Mouse (Mus musculus) neural tube, embryonic 13.5 days (tissue): ENCODE measurements around the gene Gdpd2. TPM values are rescaled to one million over a fixed set of nuclear protein-coding genes. Genes with fewer than 3 reads are reported as not detected.

Experiments
- ATAC-seq: fragments of 200-750 bp; cut with Nextera tagmentation; 2 replicates; pipeline ENCODE4 v1.8.0; 2017; ENCODE audit warnings: low read depth, mild to moderate bottlenecking, moderate TSS enrichment, moderate library complexity
- H3K27ac ChIP-seq: fragments of 300-500 bp; sonication (generic); replicated peaks from 2 replicates; pipeline ENCODE4 v1.5.1; 2015; ENCODE audit warnings: moderate library complexity, mild to moderate bottlenecking, inconsistent platforms
- H3K27me3 ChIP-seq: fragments of 300-500 bp; sonication (generic); 2 replicates; pipeline ENCODE4 v1.6.1; 2015; ENCODE audit warnings: mild to moderate bottlenecking, inconsistent platforms
- H3K36me3 ChIP-seq: fragments of 300-500 bp; sonication (generic); 2 replicates; pipeline ENCODE4 v1.6.1; 2015; ENCODE audit warnings: mild to moderate bottlenecking, inconsistent platforms
- H3K4me1 ChIP-seq: fragments of 300-500 bp; sonication (generic); replicated peaks from 2 replicates; pipeline ENCODE4 v1.6.1; 2015; ENCODE audit warnings: inconsistent platforms
- H3K4me2 ChIP-seq: fragments of 300-500 bp; sonication (generic); 2 replicates; pipeline ENCODE4 v1.6.1; 2015; ENCODE audit warnings: inconsistent platforms, mild to moderate bottlenecking, moderate library complexity
- H3K4me3 ChIP-seq: fragments of 300-500 bp; sonication (generic); 2 replicates; pipeline ENCODE4 v1.5.1; 2015; ENCODE audit warnings: mild to moderate bottlenecking, inconsistent platforms
- H3K9ac ChIP-seq: fragments of 300-500 bp; sonication (generic); 2 replicates; pipeline ENCODE4 v1.6.1; 2015; ENCODE audit warnings: moderate library complexity, mild to moderate bottlenecking, inconsistent platforms
- H3K9me3 ChIP-seq: fragments of 300-500 bp; sonication (generic); 2 replicates; pipeline ENCODE4 v1.6.1; 2016; ENCODE audit warnings: inconsistent platforms
- WGBS: fragments of 180-500 bp; shearing (Covaris S2); methylation state at CpG from one replicate; pipeline ENCODE4 v1.1.7; 2015; 5-methylcytosine and 5-hydroxymethylcytosine counted together
- polyA plus RNA-seq: library from polyadenylated mRNA; unstranded; fragments of >200 nt; fragmentation: Nextera tagmentation; extraction: Ambion mirVana; gene quantifications from 2 replicates; pipeline ENCODE4 v1.2.1, GENCODE M21; 2015

Gdpd2 gene
- polyA plus RNA-seq = 21.4 and 27.8 TPM in 2 replicates

DNA sequence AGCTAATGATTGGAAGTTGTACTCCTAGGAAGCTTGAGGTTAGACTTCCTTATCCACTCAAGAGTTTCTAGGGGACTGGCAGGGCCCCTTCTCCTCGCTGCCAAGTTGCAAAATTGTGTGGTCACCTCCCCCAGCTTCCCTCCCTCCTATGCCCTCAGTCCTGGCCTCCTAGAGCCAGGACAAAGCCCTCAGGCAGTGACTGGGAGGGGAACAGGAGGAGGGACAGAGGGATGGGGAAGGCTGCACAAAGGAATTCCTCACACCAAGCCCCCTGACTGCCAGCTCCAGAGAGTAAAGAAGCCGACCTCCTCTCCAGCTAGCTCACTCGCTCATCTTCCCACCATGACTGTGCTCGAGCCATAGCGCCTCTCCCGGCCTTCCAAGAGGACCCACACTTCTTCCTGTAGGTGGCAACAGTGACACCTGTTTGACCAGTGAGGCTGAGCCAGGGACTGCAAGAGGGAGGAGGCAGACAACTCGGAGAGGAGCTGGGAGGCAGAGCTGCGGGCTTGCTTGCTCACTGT lies at the start of gene Gdpd2:
TSS of gene Gdpd2 (plus strand) at position 209 of the 524 bp plus-strand sequence.
- peak within 1 kb of the TSS; percentile 61 for H3K9ac ChIP-seq
- H3K4me2 ChIP-seq = peak within 1 kb of the TSS; percentile 52
- peaks cover 5% of the 10 kb centered on the region for H3K27me3 ChIP-seq
- no peaks in the 10 kb centered on the region for H3K9me3 ChIP-seq
- peak within 1 kb of the TSS; percentile 71 for H3K27ac ChIP-seq
- 20% methylated on average over 8 of the region's 8 CpGs for WGBS
- H3K4me3 ChIP-seq = peak within 1 kb of the TSS; percentile 30
- H3K36me3 ChIP-seq = no peaks in the 10 kb centered on the region
- peak; percentile 84 for ATAC-seq
- H3K4me1 ChIP-seq = peaks cover 16% of the 10 kb centered on the region

DNA sequence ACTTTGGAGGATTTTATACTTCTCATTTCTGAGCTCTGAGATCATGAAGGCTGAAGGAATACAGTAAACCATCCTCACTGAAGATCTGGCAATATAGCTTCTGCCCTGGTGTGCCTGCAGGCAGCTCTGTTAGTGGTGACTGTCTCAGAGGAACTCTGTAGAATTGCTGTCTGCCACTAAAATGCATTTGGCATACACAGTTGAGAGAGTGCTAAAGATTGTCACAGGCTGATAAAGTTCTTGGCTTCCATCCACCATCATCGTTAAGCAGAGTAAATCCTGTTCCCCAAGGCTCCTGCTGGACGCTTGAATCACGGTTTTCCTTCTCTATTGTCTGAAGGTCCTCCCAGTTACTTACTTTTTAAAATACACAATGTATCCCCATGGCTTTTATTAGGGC lies 43.1 kb upstream of the Gdpd2 start:
- Histone ChIP-seq H3K36me3 (no peaks in the 10 kb centered on the region), H3K4me2 (no peak overlapping the region), H3K27me3 (peaks cover 12% of the 10 kb centered on the region), H3K4me3 (no peak overlapping the region), H3K9me3 (no peaks in the 10 kb centered on the region), H3K4me1 (no peaks in the 10 kb centered on the region), H3K9ac (no peak overlapping the region), H3K27ac (no peak overlapping the region)
- 65% methylated on average over 3 of the region's 3 CpGs for WGBS
- ATAC-seq = no peak

DNA sequence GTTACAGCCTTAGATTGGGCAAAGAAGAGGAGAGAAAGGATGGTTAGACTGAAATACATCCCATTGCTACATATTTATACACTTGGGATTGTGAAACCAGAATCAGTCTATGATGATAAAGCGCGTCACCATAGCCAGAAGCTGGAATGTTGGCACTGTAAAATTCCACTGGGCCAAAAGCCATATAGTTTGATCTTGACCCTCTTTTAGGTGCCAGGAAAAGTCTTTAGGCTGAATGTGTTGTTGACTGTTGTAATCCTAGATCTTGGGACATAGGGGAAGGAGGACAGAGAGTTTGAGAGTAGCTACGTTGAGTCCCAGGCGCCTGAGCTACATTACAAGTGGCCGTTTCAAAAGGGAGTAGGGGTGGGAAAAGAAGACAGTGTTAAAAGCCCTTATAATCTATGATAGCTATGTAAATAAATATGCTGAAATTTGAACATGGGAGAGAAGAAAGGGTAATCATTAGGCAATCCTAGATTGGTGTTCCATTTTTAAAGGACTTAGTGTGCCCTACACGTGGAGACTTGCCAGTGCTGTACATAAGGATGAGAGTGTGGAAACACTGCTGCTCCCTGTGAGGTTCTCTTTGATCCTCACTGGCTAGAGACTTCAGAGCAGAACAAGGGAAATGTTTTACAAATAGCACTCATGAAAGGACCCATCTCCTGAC lies 42.2 kb upstream of the Gdpd2 start:
- no peak overlapping the region for H3K4me3 ChIP-seq
- H3K27ac ChIP-seq = no peak overlapping the region
- WGBS = 89% methylated on average over 6 of the region's 6 CpGs
- no peaks in the 10 kb centered on the region for H3K36me3 ChIP-seq
- H3K9ac ChIP-seq = no peak overlapping the region
- no peaks in the 10 kb centered on the region for H3K4me1 ChIP-seq
- no peak overlapping the region for H3K4me2 ChIP-seq
- no peaks in the 10 kb centered on the region for H3K9me3 ChIP-seq
- ATAC-seq = no peak
- H3K27me3 ChIP-seq = peaks cover 12% of the 10 kb centered on the region

DNA sequence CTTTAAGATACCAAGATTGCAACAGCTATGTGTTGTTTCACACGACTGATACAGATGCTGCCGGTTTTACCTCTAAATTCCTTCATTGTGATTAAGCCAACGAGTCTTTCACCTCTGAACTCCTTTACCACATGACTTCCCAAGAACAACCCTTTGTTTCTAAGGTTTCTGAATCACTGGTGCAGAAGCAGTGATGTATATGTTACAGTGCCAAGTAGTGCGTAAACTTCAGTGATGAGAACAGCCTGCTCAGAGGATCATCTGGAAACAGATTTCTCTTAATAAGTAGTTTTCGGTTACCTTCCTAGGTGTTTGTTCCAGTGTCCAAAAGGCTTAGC lies 41.7 kb upstream of the Gdpd2 start:
- WGBS = 77% methylated on average over 5 of the region's 5 CpGs

DNA sequence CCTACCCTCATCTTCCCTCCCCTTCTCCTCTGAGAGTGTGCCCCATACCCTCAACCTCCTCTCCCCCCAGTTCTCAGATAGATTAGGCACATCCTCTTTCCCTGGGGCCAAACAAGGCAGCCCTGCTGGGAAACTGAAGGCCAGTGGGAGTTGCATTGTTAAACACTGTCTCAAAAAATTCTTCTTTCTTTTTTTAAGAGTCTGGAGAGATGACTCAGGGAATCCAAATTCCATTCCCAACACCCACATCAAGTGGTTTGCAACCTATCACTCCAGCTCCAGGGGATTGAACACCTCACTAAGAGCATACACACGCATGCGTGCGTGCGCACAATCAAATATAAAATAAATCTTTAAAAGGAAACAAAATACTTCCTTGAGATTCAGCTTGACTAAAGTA lies 32.9 kb upstream of the Gdpd2 start:
- Histone ChIP-seq H3K9me3 (no peaks in the 10 kb centered on the region), H3K27ac (no peak overlapping the region), H3K4me3 (no peak overlapping the region), H3K4me1 (no peaks in the 10 kb centered on the region), H3K9ac (no peak overlapping the region), H3K27me3 (no peaks in the 10 kb centered on the region; the same call in 1 of the 2 replicates), H3K36me3 (no peaks in the 10 kb centered on the region), H3K4me2 (no peak overlapping the region)
- 95% methylated on average over 4 of the region's 4 CpGs for WGBS
- no peak for ATAC-seq

More for the DNA sequence above, 41.7 kb upstream of the Gdpd2 start:
- ATAC-seq = no peak
- Histone ChIP-seq H3K27ac (no peak overlapping the region), H3K9ac (no peak overlapping the region), H3K9me3 (no peaks in the 10 kb centered on the region), H3K36me3 (no peaks in the 10 kb centered on the region), H3K4me3 (no peak overlapping the region), H3K4me2 (no peak overlapping the region), H3K27me3 (peaks cover 12% of the 10 kb centered on the region), H3K4me1 (no peaks in the 10 kb centered on the region)

DNA sequence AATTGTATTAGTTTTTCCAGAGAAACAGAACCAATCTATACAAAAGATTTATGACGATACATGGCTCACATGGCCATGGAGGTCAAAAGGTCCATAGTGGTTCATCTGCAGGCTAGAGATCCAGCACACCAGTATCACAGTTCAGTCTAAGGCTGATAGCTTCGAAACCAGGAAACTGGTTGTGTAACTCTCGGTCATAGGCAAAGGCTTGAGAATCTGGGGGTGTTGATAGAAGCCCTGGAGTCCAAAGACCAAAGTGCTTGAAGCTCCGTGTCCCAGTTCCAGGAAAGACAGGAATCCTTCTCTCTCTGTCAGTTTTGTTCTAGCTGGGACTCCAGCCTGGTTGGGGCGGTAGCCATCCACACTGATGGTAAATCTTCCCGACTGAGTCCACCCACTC lies 21.6 kb upstream of the Gdpd2 start:
- Histone ChIP-seq H3K9me3 (no peaks in the 10 kb centered on the region), H3K4me1 (no peaks in the 10 kb centered on the region), H3K9ac (no peak overlapping the region), H3K27ac (no peak overlapping the region), H3K4me2 (no peak overlapping the region), H3K27me3 (no peaks in the 10 kb centered on the region), H3K4me3 (no peak overlapping the region), H3K36me3 (no peaks in the 10 kb centered on the region)
- no peak for ATAC-seq
- 92% methylated on average over 6 of the region's 6 CpGs for WGBS

DNA sequence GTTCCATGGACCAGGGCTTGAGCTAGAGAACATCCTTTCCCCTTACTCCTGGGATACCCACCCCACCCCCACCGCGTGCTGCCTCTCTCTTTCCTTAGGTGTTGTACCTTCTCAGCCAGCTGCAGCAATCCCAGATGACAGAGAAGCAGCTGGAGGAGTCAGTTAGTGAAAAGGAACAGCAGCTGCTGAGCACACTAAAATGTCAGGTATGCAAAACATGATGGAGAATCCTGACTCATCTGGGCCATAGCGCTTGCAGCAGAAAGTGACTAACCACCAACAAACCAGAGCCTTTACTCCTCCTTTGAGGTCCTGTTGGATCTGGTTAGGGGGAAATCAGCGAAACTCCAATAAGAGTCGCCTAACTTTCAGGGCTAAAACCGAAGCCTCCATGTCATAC lies 13.5 kb upstream of the Gdpd2 start:
- Histone ChIP-seq H3K36me3 (no peaks in the 10 kb centered on the region), H3K4me2 (no peak overlapping the region), H3K27me3 (peaks cover 4% of the 10 kb centered on the region), H3K4me1 (no peaks in the 10 kb centered on the region), H3K27ac (no peak overlapping the region), H3K9me3 (no peaks in the 10 kb centered on the region), H3K9ac (no peak overlapping the region), H3K4me3 (no peak overlapping the region)
- no peak for ATAC-seq
- WGBS = 93% methylated on average over 6 of the region's 6 CpGs

DNA sequence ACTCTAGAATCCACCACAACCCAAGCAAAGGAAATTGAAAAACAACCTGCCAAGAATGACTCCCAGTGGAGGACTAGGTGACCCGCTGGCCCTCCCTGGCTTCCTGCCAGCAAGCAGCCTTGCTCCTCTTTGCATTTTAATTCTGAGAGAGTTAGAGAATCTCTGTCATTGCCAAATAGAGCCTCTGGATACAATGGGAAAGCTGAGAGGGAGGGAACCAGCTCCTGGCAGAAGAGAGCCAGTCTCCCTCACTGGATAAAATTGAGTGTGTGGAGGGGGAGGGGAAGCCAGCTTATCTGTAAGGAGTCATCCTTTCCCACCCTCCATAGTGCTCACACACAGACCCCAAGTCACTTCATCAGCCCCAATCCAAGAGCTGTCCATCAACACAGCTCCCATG lies 726 bp upstream of the Gdpd2 start:
- Histone ChIP-seq H3K4me1 (peaks cover 16% of the 10 kb centered on the region), H3K27me3 (peaks cover 5% of the 10 kb centered on the region), H3K36me3 (no peaks in the 10 kb centered on the region), H3K27ac (peak overlapping the region; percentile 71), H3K4me3 (no peak overlapping the region), H3K9me3 (no peaks in the 10 kb centered on the region), H3K4me2 (0 out of 2 replicates have a peak overlapping the region, but pooled peaks have one; percentile 7), H3K9ac (no peak overlapping the region)
- peak; percentile 67 for ATAC-seq
- 37% methylated on average over 1 of the region's 1 CpGs for WGBS

DNA sequence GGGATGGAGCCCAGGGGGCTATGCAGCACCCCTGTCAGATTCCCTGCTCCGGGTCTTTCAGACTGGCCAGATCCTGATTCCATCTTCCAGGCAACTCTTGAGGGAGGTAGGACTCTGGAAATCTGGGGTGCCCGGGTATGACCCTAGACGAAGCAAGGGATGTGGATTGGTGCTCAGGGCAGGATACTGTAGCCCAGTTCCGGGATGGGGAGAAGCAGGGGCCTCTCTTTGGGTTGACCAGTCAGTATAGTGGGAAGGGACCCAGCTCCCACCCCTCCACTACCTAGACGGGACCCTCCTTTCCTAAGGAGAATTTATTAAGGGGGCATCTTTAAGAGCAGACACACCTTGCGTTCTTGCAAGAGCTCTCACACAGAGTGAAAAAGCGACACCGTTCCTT lies 593 bp downstream of the Gdpd2 start:
- Histone ChIP-seq H3K9me3 (no peaks in the 10 kb centered on the region), H3K4me3 (peak overlapping the region; percentile 30), H3K27ac (peak overlapping the region; percentile 71), H3K27me3 (peaks cover 5% of the 10 kb centered on the region), H3K4me1 (peaks cover 16% of the 10 kb centered on the region), H3K4me2 (peak overlapping the region; percentile 52), H3K9ac (peak overlapping the region; percentile 61), H3K36me3 (no peaks in the 10 kb centered on the region)
- ATAC-seq = peak; percentile 45
- WGBS = 28% methylated on average over 8 of the region's 8 CpGs

DNA sequence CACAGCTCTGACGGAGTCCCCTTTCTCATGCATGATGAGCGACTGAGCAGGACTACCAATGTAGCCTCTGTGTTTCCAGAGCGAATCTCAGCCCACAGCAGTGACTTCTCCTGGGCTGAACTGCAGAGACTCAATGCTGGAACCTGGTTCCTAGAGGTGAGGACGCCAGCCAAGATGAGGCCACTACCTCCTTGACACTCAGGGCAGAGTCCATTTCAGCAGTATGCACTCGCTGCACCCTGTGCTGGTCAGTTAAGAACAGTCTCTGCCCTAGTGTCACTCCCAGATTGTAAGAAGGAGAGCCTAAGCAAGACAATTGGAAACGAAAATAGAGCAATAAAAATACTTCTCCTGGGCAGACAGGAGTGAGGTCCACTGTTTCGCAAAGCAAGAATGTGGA lies 4.7 kb downstream of the Gdpd2 start:
- no peak for ATAC-seq
- Histone ChIP-seq H3K9ac (no peak overlapping the region), H3K9me3 (no peaks in the 10 kb centered on the region), H3K4me1 (peaks cover 8% of the 10 kb centered on the region; the same call in 1 of the 2 replicates), H3K4me2 (no peak overlapping the region), H3K36me3 (no peaks in the 10 kb centered on the region), H3K27ac (no peak overlapping the region), H3K27me3 (peaks cover 17% of the 10 kb centered on the region), H3K4me3 (no peak overlapping the region)
- whole genome bisulfite sequencing = 66% methylated on average over 7 of the region's 7 CpGs

DNA sequence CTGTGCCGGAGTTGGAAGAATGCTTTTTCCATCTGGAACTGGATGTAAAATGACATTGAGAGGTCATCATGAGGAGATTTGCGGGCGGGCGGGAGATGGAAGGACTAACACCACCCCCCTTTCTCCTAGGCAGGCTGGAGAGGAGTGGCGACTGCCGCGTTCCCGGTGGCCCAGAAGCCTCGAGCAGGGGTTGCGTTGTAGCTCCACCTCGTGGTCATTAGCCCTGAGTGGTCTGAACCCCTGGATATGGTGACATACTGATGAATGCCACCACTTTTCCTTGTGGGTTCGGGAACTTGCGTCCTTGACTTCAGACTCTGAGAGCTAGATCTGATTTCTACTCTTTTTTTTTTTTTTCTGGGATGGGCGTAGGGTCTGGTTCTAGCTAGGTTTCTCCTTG lies 9.2 kb downstream of the Gdpd2 start:
- H3K4me1 ChIP-seq = no peaks in the 10 kb centered on the region
- peak overlapping the region; percentile 55 for H3K4me2 ChIP-seq
- H3K9ac ChIP-seq = peak overlapping the region; percentile 26; the same call in 1 of the 2 replicates
- 23% methylated on average over 14 of the region's 14 CpGs for WGBS
- H3K36me3 ChIP-seq = no peaks in the 10 kb centered on the region
- H3K4me3 ChIP-seq = peak overlapping the region; percentile 36
- peak; percentile 90 for ATAC-seq
- 0 out of 2 replicates have a peak, but pooled peaks cover 7% of the 10 kb centered on the region for H3K9me3 ChIP-seq
- H3K27me3 ChIP-seq = peaks cover 13% of the 10 kb centered on the region; the same call in 1 of the 2 replicates
- no peak overlapping the region for H3K27ac ChIP-seq

DNA sequence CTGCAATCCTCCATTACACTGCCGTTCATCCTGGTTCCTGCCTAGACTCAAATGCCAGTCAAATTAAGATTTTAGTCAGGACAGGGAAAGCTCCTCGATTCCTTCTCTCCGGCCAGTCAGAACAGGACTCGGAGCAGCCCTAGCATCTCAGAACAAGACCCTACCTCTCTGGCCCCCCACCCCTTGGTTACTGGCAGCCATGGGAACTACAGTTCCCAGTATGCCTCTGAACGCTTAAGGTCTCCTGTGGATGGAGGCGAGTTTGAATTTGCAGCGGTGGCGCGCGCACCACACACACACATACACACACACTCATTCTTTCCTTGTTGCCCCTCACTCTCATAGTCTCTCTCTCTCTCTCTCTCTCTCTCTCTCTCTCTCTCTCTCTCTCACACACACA lies 9.8 kb downstream of the Gdpd2 start:
- 22% methylated on average over 10 of the region's 10 CpGs for WGBS
- peak; percentile 81 for ATAC-seq
- Histone ChIP-seq H3K9me3 (0 out of 2 replicates have a peak, but pooled peaks cover 7% of the 10 kb centered on the region), H3K4me1 (no peaks in the 10 kb centered on the region), H3K9ac (0 out of 2 replicates have a peak overlapping the region, but pooled peaks have one; percentile 26), H3K27me3 (peaks cover 13% of the 10 kb centered on the region; the same call in 1 of the 2 replicates), H3K27ac (no peak overlapping the region), H3K4me2 (peak overlapping the region; percentile 55), H3K36me3 (no peaks in the 10 kb centered on the region), H3K4me3 (peak overlapping the region; percentile 36)
